Mouse (Mus musculus) embryonic facial prominence, embryonic 15.5 days (tissue): ENCODE results near the gene Ncbp2. TPM values are rescaled to one million over a fixed set of nuclear protein-coding genes. Genes with fewer than 3 reads are reported as not detected.

Source experiments
- ATAC-seq: fragments of 200-750 bp; cut with Nextera tagmentation; 2 replicates; pipeline ENCODE4 v1.8.0; 2017; ENCODE audit warnings: low read depth, moderate TSS enrichment; ENCODE audit not compliant: insufficient number of reproducible peaks, low FRiP score, low TSS enrichment
- H3K27ac ChIP-seq: fragments of 300-500 bp; sonication (generic); replicated peaks from 2 replicates; pipeline ENCODE4 v1.5.1; 2015; ENCODE audit warnings: mild to moderate bottlenecking, inconsistent platforms
- H3K27me3 ChIP-seq: fragments of 300-500 bp; sonication (generic); 2 replicates; pipeline ENCODE4 v1.6.1; 2015; ENCODE audit warnings: inconsistent platforms
- H3K36me3 ChIP-seq: fragments of 300-500 bp; sonication (generic); 2 replicates; pipeline ENCODE4 v1.6.1; 2015; ENCODE audit warnings: mild to moderate bottlenecking, inconsistent platforms
- H3K4me1 ChIP-seq: fragments of 300-500 bp; sonication (generic); 2 replicates; pipeline ENCODE4 v1.6.1; 2015; ENCODE audit warnings: inconsistent platforms
- H3K4me2 ChIP-seq: fragments of 300-500 bp; sonication (generic); replicated peaks from 2 replicates; pipeline ENCODE4 v1.6.1; 2015; ENCODE audit warnings: mild to moderate bottlenecking, inconsistent platforms
- H3K4me3 ChIP-seq: fragments of 300-500 bp; sonication (generic); replicated peaks from 2 replicates; pipeline ENCODE4 v1.5.1; 2015; ENCODE audit warnings: mild to moderate bottlenecking, inconsistent platforms
- H3K9ac ChIP-seq: fragments of 300-500 bp; sonication (generic); 2 replicates; pipeline ENCODE4 v1.6.1; 2015; ENCODE audit warnings: inconsistent platforms
- H3K9me3 ChIP-seq: fragments of 300-500 bp; sonication (generic); replicated peaks from 2 replicates; pipeline ENCODE4 v1.6.1; 2016; ENCODE audit warnings: inconsistent platforms
- WGBS: fragments of 180-500 bp; shearing (Covaris S2); methylation state at CpG from one replicate; pipeline ENCODE4 v1.1.7; 2015; 5-methylcytosine and 5-hydroxymethylcytosine counted together
- microRNA-seq: library from miRNA; unstranded; fragments of <30 nt; microRNA quantifications from one replicate; pipeline ENCODE4, GENCODE M21; 2016; ENCODE audit warnings: borderline number of aligned reads
- polyA plus RNA-seq: library from polyadenylated mRNA; unstranded; fragments of >200 nt; fragmentation: Nextera tagmentation; extraction: Ambion mirVana; gene quantifications from 2 replicates; pipeline ENCODE4 v1.2.1, GENCODE M21; 2015

Ncbp2 gene
- polyA plus RNA-seq, 1 experiment from 2014 or later = 112 TPM

DNA sequence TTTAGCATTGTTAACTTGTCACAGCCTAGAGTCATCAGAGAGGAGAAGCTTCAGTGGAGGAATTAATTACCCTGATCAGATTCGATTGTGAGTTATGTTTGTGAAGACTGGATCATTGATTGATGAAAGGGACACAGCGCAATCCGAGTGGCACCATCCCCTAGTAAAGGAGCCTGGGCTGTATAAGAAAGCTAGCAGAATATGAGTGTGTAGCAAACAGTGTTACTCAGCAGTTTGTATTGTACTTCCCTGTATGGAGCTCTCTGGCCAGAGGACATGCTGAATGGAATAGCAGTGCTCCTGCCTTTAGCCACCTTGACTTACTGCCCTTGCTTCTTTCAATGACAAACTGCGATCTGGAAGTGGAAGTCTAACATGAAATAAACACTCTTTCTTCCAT is 62.0 kb downstream of the Ncbp2 start:
- H3K9ac ChIP-seq = no peak overlapping the region
- H3K4me3 ChIP-seq = no peak overlapping the region
- no peak overlapping the region for H3K27ac ChIP-seq

More for the DNA sequence above, 62.0 kb downstream of the Ncbp2 start:
- H3K9me3 ChIP-seq = no peaks in the 10 kb centered on the region
- H3K36me3 ChIP-seq = peaks cover 3% of the 10 kb centered on the region; the same call in 1 of the 2 replicates
- no peaks in the 10 kb centered on the region for H3K27me3 ChIP-seq
- ATAC-seq = no peak
- no peaks in the 10 kb centered on the region for H3K4me1 ChIP-seq
- 79% methylated on average over 4 of the region's 4 CpGs for WGBS
- H3K4me2 ChIP-seq = no peak overlapping the region

Small RNAs within 50 kb of the gene (microRNA-seq; reads per million reads assigned to microRNA genes)
- gene Gm26269 = not detected

Other genes with a start within 250 kb of the Ncbp2 start
- 3.5 and 5.2 TPM in 2 replicates for gene Meltf, start 69.7 kb upstream of the Ncbp2 start, polyA plus RNA-seq
- 0.70 and 1.4 TPM in 2 replicates for gene Pigz, start 14.7 kb upstream of the Ncbp2 start, polyA plus RNA-seq
- gene 0610012G03Rik, start within 50 bp of the Ncbp2 start, polyA plus RNA-seq = 86.1 and 91.7 TPM in 2 replicates
- 12.4 and 13.0 TPM in 2 replicates for gene Senp5, start 54.8 kb downstream of the Ncbp2 start, polyA plus RNA-seq
- 31.6 and 34.7 TPM in 2 replicates for gene Pak2, start 130.8 kb downstream of the Ncbp2 start, polyA plus RNA-seq
- gene Pigx, start 151.2 kb downstream of the Ncbp2 start, polyA plus RNA-seq = 87.5 and 90.5 TPM in 2 replicates
- gene Cep19, start 151.3 kb downstream of the Ncbp2 start, polyA plus RNA-seq = 27.0 and 29.9 TPM in 2 replicates
- gene Nrros, start 217.1 kb downstream of the Ncbp2 start, polyA plus RNA-seq = 21.1 and 23.6 TPM in 2 replicates
- 0.23 and 0.30 TPM in 2 replicates for gene Bex6, start 231.3 kb downstream of the Ncbp2 start, polyA plus RNA-seq